Mouse (Mus musculus): ENCODE measurements around the gene Hist2h2aa2.
"Not testable (repeated sequence)": the region's sequence is repeated elsewhere in the genome, so short reads cannot be mapped to it uniquely, and the experiment has no call there.

Gene Hist2h2aa2

DNA sequence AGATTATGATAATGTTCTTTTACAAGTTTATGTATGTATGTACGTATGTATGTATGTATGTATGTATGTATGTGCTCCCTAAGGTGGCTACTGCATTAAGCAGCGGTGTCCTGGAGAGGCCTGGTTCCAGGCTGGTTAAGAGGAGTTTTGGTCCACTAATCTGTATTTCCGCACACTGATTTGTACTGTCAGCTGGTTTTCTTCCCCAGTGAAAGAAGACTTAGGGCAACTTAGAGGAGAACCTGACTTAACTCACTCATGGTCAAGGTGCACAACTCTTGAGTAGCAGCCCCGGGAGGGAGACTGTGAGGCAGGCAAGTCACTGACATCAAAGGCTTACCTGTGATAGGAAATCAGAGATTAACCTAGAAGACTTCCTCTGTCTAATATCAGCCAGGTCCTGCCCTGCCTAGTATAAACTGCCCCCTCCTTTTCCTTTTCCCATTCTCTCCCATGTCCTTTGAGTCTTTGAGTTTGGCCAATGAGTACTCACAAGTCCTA, 3.2 kb downstream of the Hist2h2aa2 start:
- no peak for DNase-seq (ENCODE audit: low spot score)

DNA sequence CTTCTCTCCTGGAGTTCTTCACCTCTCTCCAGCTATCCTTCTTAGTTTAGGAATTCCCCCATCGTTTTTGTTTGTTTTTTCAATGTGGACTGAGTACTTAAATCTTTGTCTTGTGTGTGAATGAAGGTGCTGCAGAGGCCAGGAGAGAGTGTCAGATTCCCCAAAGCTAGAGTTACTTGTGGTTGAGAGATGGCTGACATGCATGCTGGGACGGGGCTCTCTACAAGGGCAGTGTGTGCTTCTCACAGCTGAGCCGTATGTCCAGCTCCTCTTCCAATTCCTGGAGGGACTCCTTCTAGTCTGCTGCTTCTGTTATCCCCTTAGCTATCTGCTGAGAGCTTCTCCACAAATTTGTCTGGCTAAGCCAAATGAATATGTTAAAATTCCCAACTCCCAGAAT, 4.2 kb downstream of the Hist2h2aa2 start:
- DNase-seq (ENCODE audit: low spot score): no peak

DNA sequence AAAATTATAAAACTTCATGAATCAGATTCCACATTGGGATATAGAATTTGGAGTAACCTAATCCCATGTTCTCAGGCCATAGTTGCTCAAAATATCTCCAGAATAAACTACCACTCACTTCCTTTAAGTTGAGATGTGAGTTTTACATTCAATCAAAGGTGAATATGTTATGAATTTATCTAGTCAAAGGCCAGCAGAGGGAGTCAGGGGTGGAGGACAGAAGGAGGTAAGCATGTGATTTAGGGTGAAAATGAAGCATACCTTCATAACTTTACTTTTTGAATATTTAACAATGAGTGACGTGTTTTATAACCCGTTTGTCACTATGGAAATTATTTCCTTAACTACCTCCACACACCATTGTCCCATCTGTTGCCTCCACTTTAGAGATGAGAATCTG, 5.2 kb downstream of the Hist2h2aa2 start:
- DNase-seq (ENCODE audit: low spot score): no peak

DNA sequence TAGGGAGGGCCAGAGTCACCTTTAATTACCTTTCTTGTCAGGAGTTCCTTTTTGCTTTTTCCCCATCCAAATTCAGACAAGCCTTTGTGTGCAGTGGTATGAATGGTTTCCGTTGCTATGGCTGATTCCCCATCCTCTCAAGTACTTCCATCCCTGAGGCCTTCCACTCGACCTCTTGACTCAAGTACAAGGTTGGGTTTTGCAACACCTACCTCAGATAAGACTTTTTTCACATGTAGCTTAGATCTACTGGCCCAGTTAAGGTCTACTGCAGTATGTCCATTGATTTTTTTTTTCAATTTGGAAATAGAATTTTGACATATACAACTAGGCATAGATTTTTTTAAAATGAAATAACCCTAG, 8.3 kb downstream of the Hist2h2aa2 start:
- DNase-seq (ENCODE audit: low spot score): no peak

DNA sequence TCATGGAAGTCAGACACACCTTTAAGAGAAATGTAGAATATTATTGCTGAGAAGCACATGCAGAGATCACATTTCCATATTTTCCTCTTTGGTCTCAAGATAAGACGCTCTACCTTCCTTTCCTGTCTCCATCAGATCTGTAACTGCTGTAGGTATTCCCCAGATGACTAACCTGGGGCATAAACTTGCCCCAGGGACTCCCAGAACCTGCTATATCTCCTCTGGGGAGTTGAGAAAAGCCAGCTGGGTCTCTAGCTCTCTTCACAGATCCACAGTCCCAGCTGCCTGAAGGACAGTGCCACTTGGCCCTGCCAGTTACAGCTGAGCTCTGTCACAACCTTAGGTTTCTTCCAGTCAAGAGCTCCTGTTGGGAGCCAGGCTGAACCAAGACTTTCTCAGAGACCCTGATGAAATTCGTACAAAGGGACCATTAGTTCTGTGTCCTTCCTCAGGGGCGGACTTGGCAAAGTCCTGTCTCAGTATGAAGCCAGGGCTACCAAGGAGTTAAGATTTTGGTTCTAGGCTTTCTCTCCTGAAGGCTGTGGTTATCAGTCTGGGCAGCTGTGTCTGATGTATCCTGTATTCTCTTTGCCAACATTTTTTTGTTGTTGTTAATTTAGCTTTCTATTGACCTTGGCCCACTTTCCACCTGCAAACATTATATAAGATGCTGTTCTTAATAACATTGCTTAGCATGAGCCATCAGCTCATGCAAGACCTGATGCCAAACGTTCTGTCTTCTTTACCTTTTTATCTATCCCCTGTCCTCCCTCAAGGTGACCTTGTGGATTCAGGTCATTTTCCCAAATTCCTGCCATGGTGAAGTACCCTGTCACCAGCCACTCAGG, 8.9 kb downstream of the Hist2h2aa2 start:
- no peak for DNase-seq (ENCODE audit: low spot score)

DNA sequence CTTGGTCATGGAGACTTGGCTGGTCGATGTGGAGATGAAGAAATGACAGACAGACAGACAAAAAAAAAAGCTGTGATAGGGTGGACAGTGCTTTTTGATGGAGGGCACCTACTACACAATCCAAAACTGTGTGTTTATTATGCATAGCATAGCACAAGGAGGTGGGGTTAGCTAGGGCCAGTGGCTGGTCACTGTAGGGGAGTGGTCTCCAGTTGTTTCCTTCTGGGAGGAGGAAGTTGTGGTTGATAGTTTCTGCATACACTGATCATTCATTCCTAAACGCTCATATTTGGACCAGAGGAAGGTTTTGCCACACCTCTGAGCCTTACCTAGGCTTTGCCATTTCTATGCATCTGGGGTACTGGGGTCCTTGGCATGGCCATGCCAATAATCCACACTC, 9.7 kb downstream of the Hist2h2aa2 start:
- no peak for DNase-seq (ENCODE audit: low spot score)

DNA sequence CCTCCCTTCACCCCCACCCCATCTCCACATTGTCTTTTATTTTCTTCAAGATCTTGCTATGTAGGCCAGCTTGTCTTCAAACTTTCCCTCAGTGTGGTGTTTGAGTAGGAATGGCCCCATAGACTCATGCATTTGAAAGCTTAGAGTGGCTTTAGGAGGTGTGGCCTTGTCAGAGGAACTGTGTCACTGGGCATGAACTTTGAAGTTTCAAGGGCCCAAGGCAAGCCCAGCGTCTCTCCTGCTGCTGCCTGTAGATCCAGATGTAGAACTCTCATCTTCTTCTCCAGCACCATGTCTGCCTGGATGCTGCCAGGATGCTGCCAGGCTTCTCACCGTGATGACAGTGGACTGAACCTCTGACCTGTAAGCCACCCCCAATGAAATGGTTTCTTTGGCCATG, 11.2 kb downstream of the Hist2h2aa2 start:
- no peak for DNase-seq (ENCODE audit: low spot score)

DNA sequence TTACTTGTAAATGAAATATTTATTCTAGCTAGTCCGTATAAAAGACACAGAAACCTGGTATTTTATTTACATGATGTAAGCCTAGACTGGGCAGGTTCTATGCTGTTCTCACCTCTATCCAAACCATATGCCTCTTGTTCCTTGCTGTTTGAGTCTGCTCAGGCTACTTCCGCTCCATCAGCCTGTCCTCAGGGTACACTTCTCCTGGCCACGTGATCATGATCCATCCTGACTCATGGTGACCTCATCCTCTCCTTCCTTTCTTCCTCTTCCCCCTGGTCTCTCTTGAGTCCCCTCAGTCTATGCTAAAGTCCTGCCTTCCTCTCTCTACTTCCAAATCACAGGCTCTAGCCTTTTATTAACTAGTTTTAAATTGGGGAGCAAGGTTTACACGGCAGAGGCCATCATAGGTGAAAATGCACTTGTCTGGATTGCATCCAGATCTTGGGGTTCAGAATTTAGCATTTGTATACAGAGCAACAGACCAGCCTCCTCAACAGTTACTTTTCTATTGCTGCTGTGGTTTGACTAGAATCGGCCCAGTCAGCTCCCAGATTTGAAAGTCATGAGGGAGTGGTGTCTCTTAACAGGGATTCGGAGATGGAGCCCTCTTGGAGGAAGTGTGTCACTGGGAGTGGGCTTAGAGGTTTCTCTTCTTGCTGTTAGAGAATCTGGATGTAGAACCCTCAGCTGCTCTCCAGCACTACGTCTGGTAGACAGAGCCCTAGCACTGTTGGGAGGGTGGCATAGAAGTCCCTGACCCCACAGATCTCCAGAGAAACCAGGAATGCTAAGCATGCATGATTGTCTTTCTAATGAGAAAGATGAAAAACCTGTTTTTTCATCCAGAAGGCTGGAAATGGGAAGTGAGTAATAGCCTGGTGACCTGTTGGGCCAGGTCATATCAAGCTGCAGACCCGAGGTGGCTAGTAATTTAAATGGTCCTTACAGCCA, 13.1 kb downstream of the Hist2h2aa2 start:
- DNase-seq (ENCODE audit: low spot score): no peak

DNA sequence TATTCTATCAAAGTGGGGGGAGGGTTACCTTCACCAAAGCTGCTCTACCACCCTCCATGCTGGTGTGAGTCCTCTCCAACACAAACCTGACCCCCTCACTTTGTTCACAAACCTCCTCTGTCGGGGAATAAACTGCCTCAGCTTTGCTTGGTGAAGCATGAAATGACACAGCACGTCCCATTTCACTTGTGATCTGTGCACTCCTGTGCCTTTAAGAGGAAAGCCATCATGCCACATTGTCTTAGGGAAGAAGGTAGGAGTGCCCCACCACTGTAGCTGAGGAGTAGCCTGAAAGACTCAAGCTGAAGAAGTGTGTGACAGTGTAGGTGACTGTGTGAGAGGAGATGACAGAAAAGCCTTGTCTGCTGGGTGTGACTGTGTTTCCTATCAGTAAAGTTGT, 14.7 kb downstream of the Hist2h2aa2 start:
- DNase-seq (ENCODE audit: low spot score): no peak

DNA sequence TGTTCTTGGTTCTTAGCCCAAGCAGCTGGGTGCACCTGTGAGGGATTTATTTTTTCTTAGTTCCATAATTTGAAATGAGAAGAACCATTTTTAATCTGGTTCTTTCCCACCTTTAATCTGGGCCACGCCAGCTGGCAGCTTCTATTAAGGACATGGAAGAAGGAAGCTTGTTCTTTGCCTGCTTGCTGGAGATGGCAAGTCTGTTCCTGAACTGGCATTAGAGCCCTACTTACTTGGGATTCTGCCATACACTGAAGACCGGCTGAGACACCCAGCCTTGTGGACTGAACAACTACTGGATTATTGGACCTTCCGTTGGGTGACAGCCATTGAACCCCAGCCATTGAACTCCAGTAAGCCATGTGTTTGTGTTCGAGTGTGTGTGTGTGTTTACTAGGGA, 17.3 kb downstream of the Hist2h2aa2 start:
- no peak for DNase-seq (ENCODE audit: low spot score)

DNA sequence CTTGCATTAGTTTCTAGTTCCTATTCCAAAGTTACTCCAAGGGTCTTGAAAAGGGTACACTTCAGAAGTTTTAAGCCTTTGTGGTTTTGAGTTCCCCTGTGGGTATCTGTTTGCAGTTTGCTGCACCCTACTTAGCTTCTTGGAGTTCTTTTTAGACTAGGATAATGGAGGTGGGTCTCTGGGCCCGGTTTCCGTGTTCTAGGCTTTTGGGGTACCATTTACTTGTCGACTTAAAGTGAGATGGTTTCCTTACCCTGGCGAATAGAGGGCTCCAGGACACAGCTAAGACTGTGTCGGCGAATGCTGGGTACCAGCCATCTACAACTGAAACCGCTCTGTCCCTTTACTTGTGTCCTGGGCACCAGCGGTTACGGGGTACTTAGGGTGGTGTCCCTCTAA, 18.4 kb downstream of the Hist2h2aa2 start:
- DNase-seq (ENCODE audit: low spot score): no peak

DNA sequence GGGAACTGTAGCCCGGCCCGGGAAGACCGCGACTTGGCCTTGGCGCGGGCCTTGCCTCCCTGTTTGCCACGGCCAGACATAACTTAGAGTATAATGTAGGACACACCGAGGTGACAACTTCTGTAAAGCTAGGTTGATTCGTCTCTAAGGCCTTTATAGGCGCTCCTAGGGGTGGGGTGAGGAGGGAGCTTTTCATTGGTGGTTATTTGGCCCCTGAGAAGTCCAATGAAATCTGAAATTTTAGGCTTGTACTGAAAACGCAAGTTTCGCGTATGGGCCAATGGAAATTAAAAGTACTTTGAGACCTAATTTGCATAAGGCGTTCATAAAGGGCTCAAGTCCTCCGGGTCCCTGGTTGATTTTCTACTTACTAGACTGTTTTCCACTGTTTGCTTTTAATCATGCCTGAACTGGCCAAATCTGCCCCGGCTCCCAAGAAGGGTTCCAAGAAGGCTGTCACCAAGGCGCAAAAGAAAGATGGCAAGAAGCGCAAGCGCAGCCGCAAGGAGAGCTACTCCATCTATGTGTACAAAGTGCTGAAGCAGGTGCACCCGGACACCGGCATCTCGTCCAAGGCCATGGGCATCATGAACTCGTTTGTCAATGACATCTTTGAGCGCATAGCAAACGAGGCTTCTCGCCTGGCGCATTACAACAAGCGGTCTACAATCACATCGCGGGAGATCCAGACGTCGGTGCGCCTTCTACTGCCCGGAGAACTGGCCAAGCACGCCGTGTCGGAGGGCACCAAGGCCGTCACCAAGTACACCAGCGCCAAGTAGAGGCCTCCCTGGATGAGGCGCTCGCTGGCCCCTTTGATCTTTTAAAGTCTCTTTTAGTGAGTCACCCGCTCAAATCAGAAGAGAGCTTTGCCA, 19.1 kb downstream of the Hist2h2aa2 start, which contains the start of the genes Hist2h2ac and Hist2h2be:
Gene Hist2h2ac (minus strand): TSS at position 116 of the 875 bp plus-strand sequence.
Gene Hist2h2be (plus strand): TSS at position 355 of the 875 bp plus-strand sequence.
- DNase-seq (ENCODE audit: low spot score): peak; percentile 79

DNA sequence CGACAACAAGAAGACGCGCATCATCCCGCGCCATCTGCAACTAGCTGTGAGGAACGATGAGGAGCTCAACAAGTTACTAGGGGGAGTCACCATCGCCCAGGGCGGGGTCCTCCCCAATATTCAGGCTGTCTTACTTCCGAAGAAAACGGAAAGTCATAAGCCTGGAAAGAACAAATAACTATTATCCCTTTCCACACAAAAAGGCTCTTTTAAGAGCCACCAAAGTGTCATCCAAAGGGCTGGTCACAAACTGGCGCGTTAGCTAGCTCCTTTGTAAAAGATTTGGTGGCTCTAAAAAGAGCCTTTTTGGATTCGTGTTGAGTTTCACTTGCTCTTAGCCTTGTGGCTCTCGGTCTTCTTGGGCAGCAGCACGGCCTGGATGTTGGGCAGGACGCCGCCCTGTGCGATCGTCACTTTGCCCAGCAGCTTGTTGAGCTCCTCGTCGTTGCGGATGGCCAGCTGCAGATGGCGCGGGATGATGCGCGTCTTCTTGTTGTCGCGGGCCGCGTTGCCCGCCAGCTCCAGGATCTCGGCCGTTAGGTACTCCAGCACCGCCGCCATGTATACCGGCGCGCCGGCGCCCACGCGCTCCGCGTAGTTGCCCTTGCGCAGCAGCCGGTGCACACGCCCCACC, 19.8 kb downstream of the Hist2h2aa2 start:
- peak; percentile 35 for DNase-seq (ENCODE audit: low spot score)

DNA sequence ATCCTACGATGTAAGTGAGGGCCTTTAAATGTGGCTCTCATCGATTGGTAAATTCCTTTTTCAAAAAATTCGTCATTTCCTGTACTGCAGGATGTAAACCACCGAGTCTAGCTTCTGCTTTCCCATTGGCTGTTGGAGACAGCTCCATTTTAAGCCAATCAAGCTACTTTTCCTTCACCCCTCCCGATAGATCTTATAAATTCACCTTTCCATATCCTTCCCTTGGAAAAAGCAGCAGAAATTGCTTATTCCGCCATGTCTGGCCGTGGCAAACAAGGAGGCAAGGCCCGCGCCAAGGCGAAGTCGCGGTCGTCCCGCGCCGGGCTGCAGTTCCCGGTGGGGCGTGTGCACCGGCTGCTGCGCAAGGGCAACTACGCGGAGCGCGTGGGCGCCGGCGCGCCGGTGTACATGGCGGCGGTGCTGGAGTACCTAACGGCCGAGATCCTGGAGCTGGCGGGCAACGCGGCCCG, 20.4 kb downstream of the Hist2h2aa2 start, which contains the start of the genes Bola1 and Hist2h2ab:
Gene Bola1 (minus strand): TSS at position 49 of the 470 bp plus-strand sequence.
Gene Hist2h2ab (plus strand): TSS at position 205 of the 470 bp plus-strand sequence.
- DNase-seq (ENCODE audit: low spot score): peak; percentile 63

DNA sequence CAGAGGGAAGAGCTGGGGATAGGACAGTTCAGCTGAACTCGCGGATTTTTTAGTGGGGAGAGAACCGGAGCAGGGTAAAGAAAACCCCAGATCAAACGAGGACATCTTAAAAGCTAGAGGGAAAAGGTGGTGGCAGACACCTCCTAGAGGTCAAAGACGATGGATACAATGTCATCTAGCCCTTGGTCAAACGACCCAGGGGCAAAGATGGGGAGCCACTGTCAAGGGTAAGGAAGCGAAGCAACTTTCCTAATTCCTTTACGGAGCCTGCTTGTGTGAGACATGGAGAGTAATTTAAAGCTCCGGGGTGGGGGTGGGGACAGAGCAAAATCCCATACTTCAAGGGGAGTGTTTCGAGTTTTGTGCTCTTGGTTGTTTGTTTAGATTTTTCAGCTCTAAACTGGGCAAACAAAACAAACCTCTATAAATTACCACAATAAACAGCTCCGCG, 20.9 kb downstream of the Hist2h2aa2 start:
- no peak for DNase-seq (ENCODE audit: low spot score)

DNA sequence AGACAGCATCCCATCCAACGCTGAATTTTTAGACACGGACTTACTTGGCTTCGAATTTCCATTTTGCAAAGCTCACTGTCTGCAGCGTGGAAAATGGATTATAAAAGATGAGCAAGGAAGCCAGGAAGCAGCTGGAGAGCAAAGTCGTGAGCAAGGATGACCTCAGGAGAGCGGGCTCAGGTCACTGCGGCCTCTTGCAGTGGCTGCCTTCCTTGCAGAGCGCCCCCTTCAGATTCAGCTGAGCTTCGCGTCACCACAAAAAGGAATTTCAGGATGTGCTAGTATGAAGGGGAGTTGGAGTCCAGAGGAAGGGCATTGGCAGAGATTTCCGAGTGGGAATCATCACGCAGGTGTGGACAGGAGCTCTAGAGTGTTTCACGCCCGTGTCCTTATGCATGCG, 30.8 kb downstream of the Hist2h2aa2 start:
- DNase-seq (ENCODE audit: low spot score): no peak

DNA sequence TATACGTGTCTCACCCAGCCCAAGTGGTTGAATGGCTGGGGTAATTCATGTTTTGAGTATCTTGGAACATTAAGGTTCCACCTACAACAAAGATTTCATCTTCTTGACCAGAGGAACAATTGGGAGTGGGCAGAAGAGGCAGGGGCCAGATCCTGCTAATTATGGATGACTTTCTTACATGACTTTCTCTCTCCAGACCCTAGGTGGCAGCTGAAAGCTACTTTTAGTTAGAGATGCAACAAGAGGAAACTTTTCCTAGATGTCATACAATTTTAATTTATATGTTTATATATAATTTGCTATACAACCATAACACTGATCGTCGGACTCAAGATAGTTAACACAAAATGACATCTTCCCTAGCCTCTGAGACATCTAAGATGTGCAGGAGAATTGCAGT, 32.3 kb downstream of the Hist2h2aa2 start:
- no peak for DNase-seq (ENCODE audit: low spot score)

DNA sequence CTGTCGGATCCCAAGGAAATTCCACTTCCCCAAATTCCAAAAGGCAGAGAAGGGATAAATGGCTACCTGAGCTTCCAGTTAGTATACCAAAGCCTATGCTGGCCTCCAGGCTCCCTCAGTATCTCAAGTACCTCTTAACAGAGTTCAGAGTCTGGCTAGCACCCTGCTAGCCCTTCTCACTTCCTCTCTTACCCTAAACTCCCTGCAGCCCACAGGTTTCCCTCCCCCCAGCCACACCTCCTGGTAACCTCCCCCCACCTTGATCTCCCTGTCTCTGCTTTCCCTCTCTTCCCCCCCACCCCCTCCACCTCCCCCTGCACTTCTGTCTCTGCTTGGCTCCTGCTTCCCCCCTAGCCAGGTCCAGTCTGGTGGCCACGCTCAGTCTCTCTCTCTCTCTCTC, 40.3 kb downstream of the Hist2h2aa2 start:
- no peak for DNase-seq (ENCODE audit: low spot score)

DNA sequence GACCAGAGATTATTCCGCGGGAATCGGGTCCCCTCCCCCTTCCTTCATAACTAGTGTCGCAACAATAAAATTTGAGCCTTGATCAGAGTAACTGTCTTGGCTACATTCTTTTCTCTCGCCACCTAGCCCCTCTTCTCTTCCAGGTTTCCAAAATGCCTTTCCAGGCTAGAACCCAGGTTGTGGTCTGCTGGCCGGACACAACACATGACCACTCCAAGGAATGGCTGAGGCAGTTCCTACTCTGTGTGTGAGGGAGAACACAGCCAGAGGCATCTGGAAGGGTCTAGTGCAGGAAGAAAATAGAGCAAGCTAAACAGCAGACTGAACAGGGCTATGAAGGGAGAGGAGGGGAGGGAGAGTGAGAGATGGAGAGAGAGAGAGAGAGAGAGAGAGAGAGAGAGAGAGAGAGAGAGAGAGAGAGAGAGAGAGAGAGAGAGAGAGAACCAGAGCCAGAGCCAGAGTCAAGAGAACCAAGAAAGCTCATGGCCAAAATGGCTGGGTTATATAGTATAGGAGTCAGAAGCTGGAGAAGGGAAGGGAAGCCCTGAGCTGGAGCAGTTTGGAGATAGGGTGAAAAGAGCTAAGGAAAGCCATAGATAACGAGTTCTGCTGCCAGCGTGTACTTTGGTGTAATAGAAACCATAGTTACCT, 41.4 kb downstream of the Hist2h2aa2 start:
- not testable (repeated sequence) for DNase-seq (ENCODE audit: low spot score)

DNA sequence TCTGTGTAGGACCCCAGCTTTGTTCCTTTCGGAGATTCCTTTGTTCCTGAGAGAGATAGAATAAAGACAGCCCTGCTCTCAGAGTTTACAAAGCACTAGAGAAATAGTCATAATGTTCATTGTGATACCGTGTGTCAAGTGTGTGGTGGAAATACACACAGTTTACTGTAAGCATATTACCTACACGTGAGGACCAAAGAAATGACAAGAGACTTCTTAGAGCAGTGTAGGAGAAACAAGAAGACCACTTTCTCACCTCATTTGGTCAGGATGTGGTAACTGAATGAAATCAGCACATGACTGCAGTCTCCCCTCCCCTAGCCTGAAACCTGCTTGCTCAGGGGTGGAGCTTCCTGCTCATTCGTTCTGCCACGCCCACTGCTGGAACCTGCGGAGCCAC, 41.9 kb downstream of the Hist2h2aa2 start:
- no peak for DNase-seq (ENCODE audit: low spot score)
